Mouse (Mus musculus): ENCODE data around the gene Tmem223.

Gene Tmem223

DNA sequence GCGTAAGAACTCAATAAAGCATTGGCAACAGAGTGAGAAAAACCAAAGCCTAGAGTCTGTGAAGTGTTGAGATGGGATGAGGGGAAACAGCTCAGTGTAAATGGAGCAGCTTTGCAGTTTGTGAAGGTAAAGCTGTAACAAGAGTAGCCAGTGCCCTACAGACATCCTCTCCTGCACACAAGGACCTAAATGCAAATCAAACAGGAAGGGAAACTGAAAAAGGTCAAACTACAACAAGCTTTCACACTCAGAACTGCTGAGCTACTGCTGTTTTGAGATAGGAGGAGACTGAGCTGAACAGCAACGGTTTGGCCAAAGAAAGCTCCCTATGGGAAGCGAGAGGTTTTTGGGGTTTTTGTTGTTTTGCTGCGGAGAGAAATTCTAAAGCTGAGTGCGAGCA, 36.0 kb downstream of the Tmem223 start:
- Histone ChIP-seq H3K27me3 (ENCODE audit: control insufficient read depth, insufficient read depth, low read length, poor library complexity, severe bottlenecking) (no peaks in the 10 kb centered on the region), H3K36me3 (ENCODE audit: control insufficient read depth, insufficient read depth, low read length, poor library complexity, severe bottlenecking) (peaks cover 3% of the 10 kb centered on the region)
- DNase-seq (ENCODE audit: low read depth, low spot score) = peak; percentile 65

DNA sequence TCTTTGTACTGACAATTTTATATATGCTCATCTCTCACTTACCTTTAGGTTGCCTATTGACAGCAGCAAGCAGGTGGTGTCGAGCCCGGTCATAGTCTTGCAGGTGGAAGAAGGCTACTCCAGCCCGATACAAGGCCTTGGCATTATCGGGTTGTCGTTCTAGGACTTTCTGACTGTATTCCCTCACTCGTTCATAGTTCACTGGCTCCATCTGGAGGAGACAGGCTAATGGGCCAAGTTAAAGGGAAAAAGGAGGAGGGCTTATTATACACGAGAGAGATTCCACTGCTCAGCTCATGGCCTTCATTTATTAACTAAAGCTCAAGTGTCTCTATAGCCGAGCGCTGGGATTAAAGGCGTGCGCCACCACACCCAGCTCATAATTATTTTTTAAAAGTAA, 45.0 kb downstream of the Tmem223 start:
- H3K27me3 ChIP-seq (ENCODE audit: control insufficient read depth, insufficient read depth, low read length, poor library complexity, severe bottlenecking) = no peaks in the 10 kb centered on the region
- no peak for DNase-seq (ENCODE audit: low read depth, low spot score)
- peaks cover 12% of the 10 kb centered on the region; the same call in 1 of the 2 replicates for H3K36me3 ChIP-seq (ENCODE audit: control insufficient read depth, insufficient read depth, low read length, poor library complexity, severe bottlenecking)

DNA sequence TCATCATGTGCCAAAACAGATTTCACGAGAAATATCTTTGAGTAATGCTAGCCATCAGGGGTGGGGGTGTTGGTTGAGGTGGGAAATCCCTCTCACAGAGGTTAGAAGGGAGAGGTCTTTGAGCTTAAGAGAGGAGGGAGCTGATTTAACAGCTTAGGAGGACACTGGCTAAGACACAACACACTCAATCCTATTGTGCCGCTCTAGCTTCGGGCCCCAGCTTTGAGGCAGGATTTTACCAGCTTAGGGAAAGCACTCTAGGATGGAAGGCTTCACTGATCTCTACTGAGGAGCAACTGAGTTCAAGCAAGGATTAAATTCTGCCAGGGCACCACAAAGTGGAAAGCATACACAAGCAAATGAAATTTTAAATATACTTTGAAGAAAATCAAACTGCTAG, 46.2 kb downstream of the Tmem223 start:
- peaks cover 12% of the 10 kb centered on the region; the same call in 1 of the 2 replicates for H3K36me3 ChIP-seq (ENCODE audit: control insufficient read depth, insufficient read depth, low read length, poor library complexity, severe bottlenecking)
- no peaks in the 10 kb centered on the region for H3K27me3 ChIP-seq (ENCODE audit: control insufficient read depth, insufficient read depth, low read length, poor library complexity, severe bottlenecking)
- DNase-seq (ENCODE audit: low read depth, low spot score) = no peak

DNA sequence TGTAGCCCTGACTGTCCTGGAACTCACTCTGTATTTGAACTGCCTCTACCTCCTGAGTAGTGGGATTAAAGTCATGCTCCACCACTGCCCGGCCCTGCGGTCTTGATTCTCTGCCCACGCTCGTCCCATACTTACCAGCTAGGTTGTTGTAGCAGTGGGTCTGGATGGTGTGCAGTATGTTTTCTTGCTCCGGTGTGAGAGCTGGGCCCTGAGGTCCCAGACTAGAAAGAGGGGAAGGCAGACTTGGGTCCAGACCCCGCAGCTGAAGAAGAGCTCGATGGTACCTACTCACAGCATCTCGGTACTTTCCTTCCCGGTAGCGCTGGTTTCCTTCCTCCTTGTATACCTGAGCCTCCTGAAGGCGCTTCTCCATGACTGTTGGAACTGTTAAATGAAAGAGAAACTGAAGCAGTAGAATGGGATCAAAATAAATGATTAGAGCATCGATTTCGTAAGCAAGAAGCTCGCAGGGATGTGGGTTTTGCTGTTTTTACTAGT, 47.6 kb downstream of the Tmem223 start:
- no peak for DNase-seq (ENCODE audit: low read depth, low spot score)
- Histone ChIP-seq H3K27me3 (ENCODE audit: control insufficient read depth, insufficient read depth, low read length, poor library complexity, severe bottlenecking) (no peaks in the 10 kb centered on the region), H3K36me3 (ENCODE audit: control insufficient read depth, insufficient read depth, low read length, poor library complexity, severe bottlenecking) (peaks cover 6% of the 10 kb centered on the region)

DNA sequence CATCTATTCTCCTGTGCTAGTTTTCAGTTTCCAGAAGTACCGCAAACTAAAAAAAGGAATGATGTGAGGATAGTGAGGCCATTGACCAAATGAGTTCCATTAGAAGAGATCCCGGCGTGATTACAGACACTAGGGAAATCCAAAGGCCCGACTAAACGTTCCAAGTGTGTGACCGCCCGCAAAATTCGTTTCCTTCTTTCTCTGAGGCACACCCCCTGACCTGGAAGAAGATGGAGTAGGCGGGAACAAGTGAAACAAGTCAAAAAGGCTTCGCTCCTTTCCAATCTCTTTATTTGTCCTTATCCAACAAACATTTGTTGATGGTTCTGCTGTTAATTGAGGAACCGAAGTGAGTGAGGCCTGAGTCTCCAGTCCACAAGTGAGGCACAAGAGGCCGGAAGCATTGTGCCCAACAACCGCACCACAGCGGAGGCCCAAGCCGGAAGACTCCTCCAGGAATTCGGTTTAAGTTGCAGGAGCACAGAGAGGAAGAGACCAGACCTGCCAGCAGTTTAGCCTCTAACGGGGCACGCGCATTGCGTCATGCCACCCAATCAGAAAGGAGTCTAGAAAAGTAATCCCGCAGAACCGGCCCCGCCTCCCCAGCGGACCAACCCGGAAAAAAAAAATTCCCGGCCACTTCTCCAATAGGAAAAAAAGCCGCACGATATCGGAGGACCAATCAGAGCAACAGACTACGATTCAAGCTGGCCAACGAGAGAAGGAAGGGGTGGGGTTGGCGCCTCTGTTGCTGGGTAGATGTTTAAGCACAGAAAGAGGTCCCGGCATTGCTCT, 48.2 kb downstream of the Tmem223 start, which contains the start of gene Ttc9c:
Gene Ttc9c, minus strand, starts transcription at position 533 of the 795 bp plus-strand sequence.
- H3K36me3 ChIP-seq (ENCODE audit: control insufficient read depth, insufficient read depth, low read length, poor library complexity, severe bottlenecking) = peaks cover 7% of the 10 kb centered on the region
- no peaks in the 10 kb centered on the region for H3K27me3 ChIP-seq (ENCODE audit: control insufficient read depth, insufficient read depth, low read length, poor library complexity, severe bottlenecking)
- DNase-seq (ENCODE audit: low read depth, low spot score) = peak; percentile 95

DNA sequence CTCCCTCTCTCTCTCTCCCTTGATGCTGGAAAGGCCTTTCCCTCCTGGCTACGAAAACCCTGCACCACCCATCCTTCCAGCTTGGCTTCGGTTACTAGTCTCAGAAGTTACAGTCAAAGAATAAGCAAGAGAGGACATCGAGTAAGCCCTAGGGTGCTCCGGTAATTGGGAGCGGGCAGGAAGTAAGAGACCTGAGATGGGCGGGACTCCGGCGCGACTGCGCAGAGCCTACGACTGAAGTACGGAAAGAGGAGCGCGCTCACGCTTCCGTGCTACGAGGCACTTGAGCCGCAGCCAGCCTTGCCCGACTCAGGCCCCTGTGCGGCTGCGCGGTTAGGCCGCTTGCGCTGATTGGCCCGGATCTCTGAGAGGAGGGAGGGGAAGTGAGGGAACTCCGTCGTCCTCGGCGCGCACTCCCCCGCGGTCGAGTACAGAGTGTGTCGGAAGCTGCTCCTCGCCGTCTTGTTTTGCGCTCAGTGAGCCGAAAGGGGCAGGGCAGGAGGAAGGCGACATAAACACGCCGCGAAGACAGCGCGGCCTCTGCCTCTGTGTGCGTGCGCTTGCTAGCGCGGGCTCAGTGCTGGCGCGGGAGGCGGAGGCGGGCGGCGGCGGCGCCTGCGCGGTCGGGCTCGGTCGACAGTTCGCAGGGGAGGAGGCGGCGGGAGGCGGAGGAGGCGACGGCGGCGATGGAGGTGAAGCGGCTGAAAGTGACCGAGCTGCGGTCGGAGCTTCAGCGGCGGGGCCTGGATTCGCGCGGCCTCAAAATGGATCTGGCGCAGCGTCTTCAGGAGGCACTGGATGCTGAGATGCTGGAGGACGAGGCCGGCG, 49.0 kb downstream of the Tmem223 start, which contains the start of gene Hnrnpul2:
Gene Hnrnpul2, plus strand, starts transcription at position 415 of the 828 bp plus-strand sequence.
- no peaks in the 10 kb centered on the region for H3K27me3 ChIP-seq (ENCODE audit: control insufficient read depth, insufficient read depth, low read length, poor library complexity, severe bottlenecking)
- peak; percentile 100 for DNase-seq (ENCODE audit: low read depth, low spot score)
- peaks cover 13% of the 10 kb centered on the region for H3K36me3 ChIP-seq (ENCODE audit: control insufficient read depth, insufficient read depth, low read length, poor library complexity, severe bottlenecking)

DNA sequence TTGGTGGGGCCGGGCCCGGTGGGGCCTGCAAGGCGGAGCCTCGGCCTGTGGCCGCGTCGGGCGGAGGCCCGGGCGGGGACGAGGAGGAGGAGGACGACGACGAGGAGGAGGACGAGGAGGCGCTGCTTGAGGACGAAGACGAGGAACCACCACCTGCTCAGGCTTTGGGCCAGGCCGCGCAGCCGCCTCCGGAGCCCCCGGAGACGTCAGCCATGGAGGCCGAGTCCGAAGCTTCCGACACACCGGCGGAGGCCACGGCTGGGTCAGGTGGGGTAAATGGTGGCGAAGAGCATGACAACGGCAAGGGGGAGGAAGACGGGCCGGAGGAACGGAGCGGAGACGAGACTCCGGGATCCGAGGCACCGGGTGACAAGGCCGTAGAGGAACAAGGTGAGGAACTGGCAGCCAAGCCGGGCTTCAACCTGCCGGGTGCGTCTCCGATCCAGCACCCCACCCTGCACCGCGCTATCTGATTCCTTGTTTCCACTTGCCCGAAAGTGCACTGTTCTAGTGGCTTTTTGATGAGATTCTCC, 49.7 kb downstream of the Tmem223 start:
- Histone ChIP-seq H3K27me3 (ENCODE audit: control insufficient read depth, insufficient read depth, low read length, poor library complexity, severe bottlenecking) (no peaks in the 10 kb centered on the region), H3K36me3 (ENCODE audit: control insufficient read depth, insufficient read depth, low read length, poor library complexity, severe bottlenecking) (peaks cover 18% of the 10 kb centered on the region)
- no peak for DNase-seq (ENCODE audit: low read depth, low spot score)

DNA sequence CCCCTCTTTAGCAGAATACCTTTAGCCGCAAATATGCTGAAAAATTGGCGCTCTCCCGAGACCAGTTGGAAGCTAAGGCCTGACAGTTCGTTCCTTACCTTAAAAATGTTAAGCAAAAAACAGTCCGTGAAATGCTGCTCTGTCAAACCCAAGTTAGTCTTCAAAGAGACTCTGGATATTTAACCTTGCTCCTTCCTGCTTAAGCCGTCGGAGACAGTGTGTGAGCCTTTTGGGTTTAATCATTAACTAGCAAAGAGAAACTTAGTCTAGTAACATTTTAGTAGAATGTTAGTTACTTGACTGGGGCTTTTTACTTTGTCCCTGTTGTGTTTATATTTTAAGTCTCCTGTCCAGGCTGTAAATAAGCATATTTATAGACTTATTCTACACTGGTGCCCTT, 50.4 kb downstream of the Tmem223 start:
- DNase-seq (ENCODE audit: low read depth, low spot score) = no peak
- Histone ChIP-seq H3K36me3 (ENCODE audit: control insufficient read depth, insufficient read depth, low read length, poor library complexity, severe bottlenecking) (peaks cover 19% of the 10 kb centered on the region), H3K27me3 (ENCODE audit: control insufficient read depth, insufficient read depth, low read length, poor library complexity, severe bottlenecking) (no peaks in the 10 kb centered on the region)

All from splenic B cell, adult 2 months (primary cell).